Mouse (Mus musculus) ovary, postnatal 14 days (tissue): Measurements from ENCODE around the gene Egln2.
A peak's percentile ranks its signal among the peaks of the same experiment; 100 is the strongest.

ENCODE experiments used
- DNase-seq: peaks from one replicate; pipeline ENCODE4 v3.0.0; 2022; ENCODE audit warnings: low spot score

The Egln2 gene

DNA sequence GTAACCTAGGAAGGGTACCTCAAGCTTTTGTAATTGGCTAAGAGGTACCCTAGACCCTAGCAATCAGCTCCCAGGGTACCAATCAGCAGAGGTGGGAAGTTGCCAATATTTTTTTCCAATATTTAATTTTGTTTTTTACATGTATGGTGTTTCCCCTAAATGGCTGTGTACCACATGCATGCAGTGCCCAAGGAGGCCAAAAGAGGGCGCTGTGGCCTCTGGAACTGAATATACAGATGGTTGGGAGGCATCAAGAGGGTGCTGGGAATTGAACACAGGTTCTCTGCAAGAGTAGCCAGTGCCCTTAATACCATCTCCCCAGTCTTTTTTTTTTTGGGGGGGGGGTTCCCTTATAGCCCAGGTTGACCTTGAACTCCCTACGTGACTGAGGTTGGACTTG, 35.2 kb downstream of the Egln2 start:
- no peak for DNase-seq

DNA sequence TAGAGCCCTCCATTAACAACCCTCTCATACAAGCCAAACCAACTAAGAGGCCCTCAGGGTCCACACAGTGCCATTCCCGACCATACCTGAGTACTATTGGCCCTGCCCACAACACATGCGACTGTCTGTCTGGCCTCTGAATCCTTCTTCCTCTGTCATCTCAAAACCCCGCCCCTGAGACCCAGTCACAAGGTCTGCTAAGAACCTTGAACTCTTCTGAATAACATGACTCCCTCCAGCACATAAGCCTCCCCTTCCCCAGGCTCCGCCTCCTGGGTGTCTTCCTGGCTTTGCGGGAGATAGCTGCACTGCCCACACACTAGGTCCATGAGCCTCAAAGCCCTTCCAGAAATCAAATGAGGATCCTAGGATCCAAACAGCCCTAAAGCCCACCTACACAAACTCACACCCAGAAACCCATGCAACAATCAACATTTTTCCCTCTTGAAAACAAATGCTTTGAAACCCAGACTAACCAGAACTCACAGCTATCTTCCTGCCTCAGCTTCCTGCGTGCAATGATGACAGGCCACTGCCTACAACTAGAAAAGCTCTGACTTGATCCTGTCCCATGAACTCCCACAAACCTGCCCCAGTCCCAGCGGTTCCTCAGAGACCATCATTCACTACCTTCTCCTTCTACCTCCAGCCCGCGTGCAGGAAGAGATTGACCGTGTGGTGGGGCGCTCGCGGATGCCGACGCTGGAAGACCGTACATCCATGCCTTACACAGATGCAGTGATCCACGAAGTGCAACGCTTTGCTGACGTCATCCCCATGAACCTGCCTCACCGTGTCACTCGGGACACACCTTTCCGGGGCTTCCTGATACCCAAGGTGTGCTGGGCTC, 35.9 kb downstream of the Egln2 start:
- no peak for DNase-seq

DNA sequence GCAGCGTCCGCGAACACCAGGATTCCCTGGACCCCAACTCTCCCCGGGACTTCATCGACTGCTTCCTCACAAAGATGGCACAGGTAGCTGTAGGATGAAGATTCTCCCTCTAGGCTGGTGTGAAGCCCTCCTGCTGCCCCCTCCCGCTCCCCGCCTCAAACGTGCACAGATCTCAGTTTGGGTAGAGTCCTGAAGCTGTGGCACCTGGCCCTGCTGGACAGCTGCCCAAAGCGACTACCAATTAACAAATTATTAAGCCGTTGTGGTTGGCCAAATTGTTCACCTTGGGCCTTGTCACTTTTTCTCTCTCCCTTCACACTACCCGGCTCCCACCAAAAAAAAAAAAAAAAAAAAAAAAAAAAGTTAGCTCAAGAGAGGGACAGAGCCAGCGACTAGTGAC, 36.8 kb downstream of the Egln2 start:
- DNase-seq = no peak

DNA sequence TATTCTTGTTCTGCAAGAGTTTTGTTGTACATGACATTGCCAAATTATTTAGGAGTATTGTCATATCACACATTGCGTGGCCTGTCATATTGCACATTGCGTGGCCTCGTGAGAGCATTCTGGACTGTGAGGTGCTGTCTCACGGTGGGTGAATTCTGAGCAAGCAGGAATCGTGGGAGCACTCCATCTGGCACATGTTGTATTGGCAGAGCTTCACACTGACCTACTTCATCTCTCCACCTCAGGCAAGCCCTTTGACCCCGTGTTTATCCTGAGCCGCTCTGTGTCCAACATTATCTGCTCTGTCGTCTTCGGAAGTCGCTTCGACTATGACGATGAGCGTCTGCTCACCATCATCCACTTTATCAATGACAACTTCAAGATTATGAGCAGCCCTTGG, 37.7 kb downstream of the Egln2 start:
- no peak for DNase-seq

DNA sequence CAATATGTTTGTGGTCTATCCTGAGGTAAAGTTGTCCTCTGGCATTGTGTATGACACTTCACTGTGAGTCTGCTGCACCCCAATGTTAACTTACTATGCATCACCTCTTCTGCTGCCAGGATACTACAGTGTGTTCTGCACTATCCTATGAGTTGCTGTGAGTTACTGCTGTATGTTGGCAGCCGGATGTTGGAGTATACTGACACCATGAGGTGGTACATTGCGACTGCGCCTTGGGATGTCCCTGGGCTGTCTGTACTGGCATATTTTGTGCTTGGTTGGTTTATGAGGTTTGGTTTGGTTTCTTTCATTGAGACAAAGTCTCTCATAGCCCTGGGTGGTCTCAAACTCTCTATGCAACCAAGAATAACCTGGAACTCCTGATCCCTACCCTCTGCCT, 38.4 kb downstream of the Egln2 start:
- DNase-seq = peak; percentile 43

DNA sequence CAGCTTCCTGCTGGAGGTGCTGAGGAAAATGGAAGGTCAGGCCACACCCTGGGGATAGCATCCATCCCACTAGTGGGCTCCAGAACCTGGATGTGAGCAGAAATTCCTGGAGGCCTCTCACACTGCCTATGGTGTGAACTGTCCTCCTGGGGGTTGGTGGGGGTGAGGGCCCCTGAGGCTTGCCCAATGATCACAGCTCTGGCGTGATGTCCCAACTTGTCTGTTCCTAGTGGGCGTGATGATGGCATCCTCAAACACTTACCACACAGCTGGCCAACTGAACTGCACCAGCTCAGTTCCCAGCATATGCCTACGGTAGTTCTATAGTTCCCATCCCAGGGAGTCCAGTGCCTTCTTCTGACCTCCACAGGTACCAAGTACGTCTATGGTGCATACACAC, 41.6 kb downstream of the Egln2 start:
- no peak for DNase-seq

DNA sequence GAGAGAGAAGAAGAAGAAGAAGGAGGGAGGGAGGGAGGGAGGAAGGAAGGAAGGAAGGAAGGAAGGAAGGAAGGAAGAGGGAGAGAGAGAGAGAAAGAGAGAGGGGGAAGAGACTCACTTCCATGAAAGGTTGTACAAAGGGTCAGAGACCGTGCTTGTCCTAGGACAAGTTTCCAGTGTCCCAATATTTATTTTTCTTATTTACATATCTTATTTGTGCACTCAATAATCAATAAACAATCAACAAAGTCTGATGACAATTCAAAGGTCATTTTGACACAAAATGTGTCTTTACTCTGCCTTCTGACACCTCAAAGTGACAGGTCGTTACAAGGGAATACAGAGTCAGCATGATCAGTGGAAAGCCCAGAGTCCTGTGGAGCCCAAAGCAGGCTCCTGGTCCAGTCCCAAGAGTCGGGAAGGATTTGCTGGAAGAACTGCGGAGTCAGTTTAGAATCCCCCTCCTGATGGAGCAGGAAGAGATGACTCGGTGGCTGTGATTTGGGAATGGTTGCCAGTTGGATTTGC, 42.2 kb downstream of the Egln2 start:
- DNase-seq = no peak

DNA sequence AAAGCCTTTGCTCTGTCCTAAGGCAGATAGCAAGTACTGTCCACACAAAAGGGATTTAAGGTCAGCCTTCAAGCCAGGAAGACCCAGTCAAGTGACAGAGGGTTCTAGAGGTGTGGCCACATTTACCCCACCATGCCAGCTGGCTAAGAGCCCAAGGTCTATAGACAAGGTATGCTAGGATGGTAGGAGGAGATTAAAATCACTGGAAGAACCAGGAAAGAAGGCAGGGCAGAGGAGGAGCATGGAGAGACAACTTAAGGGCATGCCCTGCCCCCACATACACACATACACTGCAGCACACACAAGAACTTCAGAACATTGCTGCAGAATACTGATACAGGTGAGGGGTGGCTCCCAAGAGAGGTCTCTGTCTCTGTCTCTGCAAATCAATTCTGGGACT, 46.9 kb downstream of the Egln2 start, which contains the start of gene Cyp2f2:
Cyp2f2 (plus strand) TSS at position 234 of the 400 bp plus-strand sequence.
- no peak for DNase-seq

DNA sequence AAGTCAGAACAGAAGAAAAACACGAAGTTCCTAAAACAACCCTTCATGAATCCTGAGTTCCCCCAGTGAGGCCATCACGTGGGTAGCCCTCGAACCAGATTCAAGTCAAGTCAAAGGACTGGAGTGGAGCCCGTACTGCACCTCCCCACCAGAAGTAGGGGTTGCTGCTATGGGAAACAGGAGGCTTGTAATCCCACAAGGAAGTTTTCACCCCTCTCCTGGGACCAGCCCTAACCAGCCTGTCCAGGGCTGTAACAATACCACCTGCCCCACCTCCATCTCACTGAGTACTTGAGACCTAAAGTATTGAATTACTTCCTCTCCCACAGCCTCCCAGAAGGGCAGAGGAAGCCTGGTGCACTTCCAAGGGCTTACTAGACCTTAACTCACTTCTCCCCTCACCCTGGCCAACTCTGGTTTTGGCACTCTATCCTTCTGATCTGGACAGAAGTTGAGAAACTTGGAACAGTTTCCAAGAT, 48.5 kb downstream of the Egln2 start:
- peak; percentile 52 for DNase-seq

DNA sequence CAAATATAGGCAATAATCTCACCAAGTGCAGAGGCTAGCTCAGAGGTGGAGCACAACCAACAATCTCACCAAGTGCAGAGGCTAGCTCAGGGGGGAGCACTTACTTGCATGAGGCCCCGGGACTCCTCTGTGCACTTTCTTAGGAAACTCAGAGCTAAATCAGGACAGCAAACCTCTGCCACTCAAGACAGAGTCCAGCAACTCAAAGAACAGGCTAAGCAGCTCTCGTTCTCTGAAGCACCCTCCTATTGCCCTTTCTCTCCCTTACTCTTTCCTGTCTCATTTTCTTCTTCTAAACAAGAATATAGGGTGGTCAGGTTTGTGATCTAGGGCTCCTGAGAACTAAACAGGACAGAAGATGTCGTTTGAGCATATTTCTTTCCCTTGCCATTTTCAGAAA, 54.6 kb downstream of the Egln2 start:
- no peak for DNase-seq

DNA sequence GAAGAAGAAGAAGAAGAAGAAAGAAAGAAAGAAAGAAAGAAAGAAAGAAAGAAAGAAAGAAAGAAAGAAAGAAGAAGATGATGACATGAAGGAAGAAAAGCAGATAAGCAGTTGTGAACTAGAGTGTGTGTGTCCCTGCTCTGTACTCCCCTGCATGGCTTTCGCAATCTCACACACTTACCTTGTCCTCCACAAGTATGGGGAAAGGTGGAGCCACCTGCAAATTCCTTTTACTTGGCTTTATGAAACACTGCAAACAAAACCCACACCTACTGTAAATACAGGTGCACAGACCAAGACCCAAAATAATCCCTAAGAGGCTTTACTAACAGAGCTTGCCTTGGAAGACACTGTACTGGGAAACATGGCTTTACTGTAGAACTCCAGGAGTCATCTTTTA, 55.6 kb downstream of the Egln2 start:
- DNase-seq = no peak

DNA sequence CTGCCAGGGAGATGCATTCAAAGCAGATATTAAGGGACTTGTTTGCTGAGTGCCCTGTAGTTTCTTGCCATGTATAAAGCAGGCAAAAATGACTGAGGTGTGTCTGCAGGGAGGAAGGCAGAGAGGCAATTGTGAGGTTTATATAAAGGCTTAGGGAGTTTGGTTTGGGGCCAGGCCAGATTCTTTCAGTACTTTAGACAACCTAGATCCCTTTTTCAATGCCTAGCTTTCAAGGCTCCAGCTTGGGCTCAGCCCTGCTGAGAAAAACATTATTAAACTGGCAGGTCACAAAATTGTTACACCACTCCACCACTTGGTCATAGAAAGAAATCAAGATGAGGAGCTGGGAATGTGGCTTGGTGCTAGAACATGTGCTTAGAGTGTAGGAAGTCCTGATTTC, 56.3 kb downstream of the Egln2 start:
- no peak for DNase-seq
